Mouse (Mus musculus) liver, adult 2 months (tissue): Measurements from ENCODE around the gene Mbtps1.
A peak's percentile ranks its signal among the peaks of the same experiment; 100 is the strongest.

Experiments used
- CTCF ChIP-seq: fragments of 200-500 bp; IDR thresholded peaks from 2 replicates; pipeline ENCODE4 v1.5.1; 2011; ENCODE audit warnings: low read depth, low read length, control low read depth
- POLR2A ChIP-seq: fragments of 200-500 bp; IDR thresholded peaks from 2 replicates; pipeline ENCODE4 v1.6.1; 2011; ENCODE audit warnings: low read length, control low read depth; ENCODE audit not compliant: insufficient read depth; ENCODE audit errors: extremely low read depth

GRCm38 (mm10) chr8:119520102-119520501 is 38.4 kb downstream of the Mbtps1 start:
- peak; percentile 33 for TF ChIP-seq CTCF
- no peak for TF ChIP-seq POLR2A
